Mouse (Mus musculus): ENCODE results near the gene Gm37240. TPM values are rescaled to one million over a fixed set of nuclear protein-coding genes. Genes with fewer than 3 reads are reported as not detected.

Gm37240 gene
- polyA plus RNA-seq, 1 experiment from 2014 or later, result 4.6 TPM

GRCm38 (mm10) chr3:85131878-85132277, 755.4 kb downstream of the Gm37240 start:
- H3K4me3 ChIP-seq (ENCODE audit: low read length), result no peak overlapping the region
- H3K4me2 ChIP-seq (ENCODE audit: low read depth, low read length), result no peak overlapping the region
- ATAC-seq (ENCODE audit: low read depth), result no peak
- H3K9ac ChIP-seq (ENCODE audit: low read length), result no peak overlapping the region
- no peaks in the 10 kb centered on the region for H3K9me3 ChIP-seq (ENCODE audit: control insufficient read depth, low read length)
- H3K27ac ChIP-seq (ENCODE audit: low read length), result no peak overlapping the region
- H3K36me3 ChIP-seq (ENCODE audit: control insufficient read depth, insufficient read depth, low read length), result no peaks in the 10 kb centered on the region
- H3K4me1 ChIP-seq (replicated peaks; ENCODE audit: control insufficient read depth, insufficient read depth, low read length), result no peaks in the 10 kb centered on the region
- no peaks in the 10 kb centered on the region for H3K27me3 ChIP-seq (ENCODE audit: control insufficient read depth, insufficient read depth, low read depth, low read length)
- 55% methylated on average over 7 of the region's 7 CpGs for WGBS

- ATAC-seq (ENCODE audit: low read depth), result no peak
- Histone ChIP-seq H3K27ac (ENCODE audit: low read length) (no peak overlapping the region), H3K27me3 (ENCODE audit: control insufficient read depth, insufficient read depth, low read depth, low read length) (no peaks in the 10 kb centered on the region), H3K4me1 (replicated peaks; ENCODE audit: control insufficient read depth, insufficient read depth, low read length) (no peaks in the 10 kb centered on the region), H3K4me2 (ENCODE audit: low read depth, low read length) (no peak overlapping the region), H3K9me3 (ENCODE audit: control insufficient read depth, low read length) (no peaks in the 10 kb centered on the region), H3K36me3 (ENCODE audit: control insufficient read depth, insufficient read depth, low read length) (no peaks in the 10 kb centered on the region), H3K9ac (ENCODE audit: low read length) (no peak overlapping the region), H3K4me3 (ENCODE audit: low read length) (no peak overlapping the region)
- 77% methylated on average over 8 of the region's 8 CpGs for WGBS
Observed at GRCm38 (mm10) chr3:85128546-85128945, 758.8 kb downstream of the Gm37240 start.

GRCm38 (mm10) chr3:85126970-85127369, 760.3 kb downstream of the Gm37240 start:
- Histone ChIP-seq H3K9ac (ENCODE audit: low read length) (no peak overlapping the region), H3K27me3 (ENCODE audit: control insufficient read depth, insufficient read depth, low read depth, low read length) (no peaks in the 10 kb centered on the region), H3K27ac (ENCODE audit: low read length) (no peak overlapping the region), H3K4me3 (ENCODE audit: low read length) (no peak overlapping the region), H3K4me1 (replicated peaks; ENCODE audit: control insufficient read depth, insufficient read depth, low read length) (no peaks in the 10 kb centered on the region), H3K36me3 (ENCODE audit: control insufficient read depth, insufficient read depth, low read length) (no peaks in the 10 kb centered on the region), H3K4me2 (ENCODE audit: low read depth, low read length) (no peak overlapping the region), H3K9me3 (ENCODE audit: control insufficient read depth, low read length) (no peaks in the 10 kb centered on the region)
- ATAC-seq (ENCODE audit: low read depth), result no peak
- 69% methylated on average over 7 of the region's 7 CpGs for WGBS

GRCm38 (mm10) chr3:85125471-85125870, 761.8 kb downstream of the Gm37240 start:
- no peak overlapping the region for H3K4me3 ChIP-seq (ENCODE audit: low read length)
- no peaks in the 10 kb centered on the region for H3K9me3 ChIP-seq (ENCODE audit: control insufficient read depth, low read length)
- ATAC-seq (ENCODE audit: low read depth), result no peak
- no peak overlapping the region for H3K9ac ChIP-seq (ENCODE audit: low read length)
- no peak overlapping the region for H3K4me2 ChIP-seq (ENCODE audit: low read depth, low read length)
- H3K27ac ChIP-seq (ENCODE audit: low read length), result no peak overlapping the region
- H3K27me3 ChIP-seq (ENCODE audit: control insufficient read depth, insufficient read depth, low read depth, low read length), result no peaks in the 10 kb centered on the region
- 80% methylated on average over 5 of the region's 5 CpGs for WGBS
- H3K36me3 ChIP-seq (ENCODE audit: control insufficient read depth, insufficient read depth, low read length), result no peaks in the 10 kb centered on the region
- H3K4me1 ChIP-seq (replicated peaks; ENCODE audit: control insufficient read depth, insufficient read depth, low read length), result no peaks in the 10 kb centered on the region

- Histone ChIP-seq H3K9ac (ENCODE audit: low read length) (no peak overlapping the region), H3K9me3 (ENCODE audit: control insufficient read depth, low read length) (no peaks in the 10 kb centered on the region), H3K4me2 (ENCODE audit: low read depth, low read length) (no peak overlapping the region), H3K36me3 (ENCODE audit: control insufficient read depth, insufficient read depth, low read length) (no peaks in the 10 kb centered on the region), H3K27me3 (ENCODE audit: control insufficient read depth, insufficient read depth, low read depth, low read length) (no peaks in the 10 kb centered on the region), H3K27ac (ENCODE audit: low read length) (no peak overlapping the region), H3K4me3 (ENCODE audit: low read length) (no peak overlapping the region), H3K4me1 (replicated peaks; ENCODE audit: control insufficient read depth, insufficient read depth, low read length) (no peaks in the 10 kb centered on the region)
- no peak for ATAC-seq (ENCODE audit: low read depth)
- WGBS, result 77% methylated on average over 6 of the region's 6 CpGs
Observed at GRCm38 (mm10) chr3:85124924-85125323, 762.4 kb downstream of the Gm37240 start.

GRCm38 (mm10) chr3:85124410-85124809, 762.9 kb downstream of the Gm37240 start:
- ATAC-seq (ENCODE audit: low read depth), result no peak
- Histone ChIP-seq H3K27me3 (ENCODE audit: control insufficient read depth, insufficient read depth, low read depth, low read length) (no peaks in the 10 kb centered on the region), H3K4me2 (ENCODE audit: low read depth, low read length) (no peak overlapping the region), H3K27ac (ENCODE audit: low read length) (no peak overlapping the region), H3K9me3 (ENCODE audit: control insufficient read depth, low read length) (no peaks in the 10 kb centered on the region), H3K9ac (ENCODE audit: low read length) (no peak overlapping the region), H3K36me3 (ENCODE audit: control insufficient read depth, insufficient read depth, low read length) (no peaks in the 10 kb centered on the region), H3K4me1 (replicated peaks; ENCODE audit: control insufficient read depth, insufficient read depth, low read length) (no peaks in the 10 kb centered on the region), H3K4me3 (ENCODE audit: low read length) (no peak overlapping the region)
- 67% methylated on average over 7 of the region's 7 CpGs for WGBS

- WGBS, result 68% methylated on average over 5 of the region's 5 CpGs
- no peak for ATAC-seq (ENCODE audit: low read depth)
- Histone ChIP-seq H3K9ac (ENCODE audit: low read length) (no peak overlapping the region), H3K4me3 (ENCODE audit: low read length) (no peak overlapping the region), H3K4me1 (replicated peaks; ENCODE audit: control insufficient read depth, insufficient read depth, low read length) (no peaks in the 10 kb centered on the region), H3K27ac (ENCODE audit: low read length) (no peak overlapping the region), H3K36me3 (ENCODE audit: control insufficient read depth, insufficient read depth, low read length) (no peaks in the 10 kb centered on the region), H3K9me3 (ENCODE audit: control insufficient read depth, low read length) (no peaks in the 10 kb centered on the region), H3K4me2 (ENCODE audit: low read depth, low read length) (no peak overlapping the region), H3K27me3 (ENCODE audit: control insufficient read depth, insufficient read depth, low read depth, low read length) (no peaks in the 10 kb centered on the region)
Observed at GRCm38 (mm10) chr3:85117702-85118101, 769.6 kb downstream of the Gm37240 start.

GRCm38 (mm10) chr3:85117014-85117413, 770.3 kb downstream of the Gm37240 start:
- Histone ChIP-seq H3K9ac (ENCODE audit: low read length) (no peak overlapping the region), H3K4me1 (replicated peaks; ENCODE audit: control insufficient read depth, insufficient read depth, low read length) (no peaks in the 10 kb centered on the region), H3K27ac (ENCODE audit: low read length) (no peak overlapping the region), H3K27me3 (ENCODE audit: control insufficient read depth, insufficient read depth, low read depth, low read length) (no peaks in the 10 kb centered on the region), H3K4me2 (ENCODE audit: low read depth, low read length) (no peak overlapping the region), H3K9me3 (ENCODE audit: control insufficient read depth, low read length) (no peaks in the 10 kb centered on the region), H3K36me3 (ENCODE audit: control insufficient read depth, insufficient read depth, low read length) (no peaks in the 10 kb centered on the region), H3K4me3 (ENCODE audit: low read length) (no peak overlapping the region)
- ATAC-seq (ENCODE audit: low read depth), result no peak
- WGBS, result 77% methylated on average over 7 of the region's 7 CpGs

GRCm38 (mm10) chr3:85115959-85116543, 771.3 kb downstream of the Gm37240 start:
- Histone ChIP-seq H3K4me3 (ENCODE audit: low read length) (no peak overlapping the region), H3K9ac (ENCODE audit: low read length) (no peak overlapping the region), H3K36me3 (ENCODE audit: control insufficient read depth, insufficient read depth, low read length) (no peaks in the 10 kb centered on the region), H3K4me2 (ENCODE audit: low read depth, low read length) (no peak overlapping the region), H3K27ac (ENCODE audit: low read length) (no peak overlapping the region), H3K27me3 (ENCODE audit: control insufficient read depth, insufficient read depth, low read depth, low read length) (no peaks in the 10 kb centered on the region), H3K4me1 (replicated peaks; ENCODE audit: control insufficient read depth, insufficient read depth, low read length) (no peaks in the 10 kb centered on the region), H3K9me3 (ENCODE audit: control insufficient read depth, low read length) (no peaks in the 10 kb centered on the region)
- ATAC-seq (ENCODE audit: low read depth), result peak; percentile 78
- 38% methylated on average over 7 of the region's 7 CpGs for WGBS

GRCm38 (mm10) chr3:85113565-85113964, 773.8 kb downstream of the Gm37240 start:
- Histone ChIP-seq H3K27ac (ENCODE audit: low read length) (no peak overlapping the region), H3K4me3 (ENCODE audit: low read length) (no peak overlapping the region), H3K9me3 (ENCODE audit: control insufficient read depth, low read length) (no peaks in the 10 kb centered on the region), H3K4me1 (replicated peaks; ENCODE audit: control insufficient read depth, insufficient read depth, low read length) (no peaks in the 10 kb centered on the region), H3K27me3 (ENCODE audit: control insufficient read depth, insufficient read depth, low read depth, low read length) (no peaks in the 10 kb centered on the region), H3K36me3 (ENCODE audit: control insufficient read depth, insufficient read depth, low read length) (no peaks in the 10 kb centered on the region), H3K9ac (ENCODE audit: low read length) (no peak overlapping the region), H3K4me2 (ENCODE audit: low read depth, low read length) (no peak overlapping the region)
- 57% methylated on average over 1 of the region's 1 CpGs for WGBS
- ATAC-seq (ENCODE audit: low read depth), result no peak
